Mouse (Mus musculus): ENCODE data around the gene Srrd.

Gene Srrd

GRCm38 (mm10) chr5:112288193-112289141, 54.4 kb downstream of the Srrd start:
- no peak for DNase-seq (ENCODE audit: extremely low spot score)

GRCm38 (mm10) chr5:112287652-112288051, 55.2 kb downstream of the Srrd start:
- DNase-seq (ENCODE audit: extremely low spot score) = no peak
